Mouse (Mus musculus): ENCODE measurements at regions not wholly inside any gene's neighbourhood (a gene's known extent, or its start where the extent isn't known, plus 50 kb on each side); places are given as distances from the start of the nearest gene placed in this dataset.
A peak's percentile ranks its signal among the peaks of the same experiment; 100 is the strongest.
"Not testable (repeated sequence)": the region's sequence is repeated elsewhere in the genome, so short reads cannot be mapped to it uniquely, and the experiment has no call there.

DNA sequence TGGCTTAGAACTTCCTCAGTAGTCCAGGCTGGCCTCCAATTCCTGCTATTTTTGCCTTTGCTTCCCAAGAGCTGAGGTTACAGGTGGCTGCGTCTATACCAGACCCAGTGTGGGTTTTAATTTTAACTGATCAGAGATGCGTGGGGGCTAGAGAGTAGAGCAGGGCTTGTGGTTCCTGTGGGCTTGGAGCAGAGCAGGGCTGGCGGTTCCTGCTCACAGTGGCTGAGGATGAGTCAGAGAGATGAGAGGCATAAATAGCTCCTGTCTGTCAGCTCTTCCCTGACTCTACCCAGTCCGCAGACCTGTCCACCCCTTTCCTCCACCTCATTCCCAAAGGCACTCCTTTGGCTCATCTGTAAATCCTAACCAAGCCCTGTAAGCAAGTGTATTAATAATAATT, 304.8 kb downstream of the Abcc12 start:
- no peak for DNase-seq (ENCODE audit: low spot score)

DNA sequence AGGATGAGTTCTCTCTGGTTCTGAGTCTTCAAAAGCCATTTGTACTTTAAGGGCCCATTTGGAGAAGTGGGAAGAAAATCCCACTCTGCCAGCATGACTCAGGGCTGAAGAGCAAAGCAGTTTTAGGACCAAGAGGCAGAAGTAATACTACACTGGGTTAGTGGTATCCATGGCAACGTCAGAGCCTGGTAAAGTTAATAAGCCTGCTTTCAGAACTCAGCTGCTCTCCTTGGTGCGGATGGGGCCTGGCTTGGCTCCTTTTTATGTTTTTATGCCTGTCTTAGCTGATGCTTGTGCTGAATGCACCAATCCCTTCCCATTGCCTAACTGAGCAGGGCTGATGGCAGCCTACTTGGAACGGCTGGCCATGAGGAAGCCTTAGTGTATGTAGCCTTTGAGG, 306.7 kb downstream of the Abcc12 start:
- peak; percentile 60 for DNase-seq (ENCODE audit: low spot score)

DNA sequence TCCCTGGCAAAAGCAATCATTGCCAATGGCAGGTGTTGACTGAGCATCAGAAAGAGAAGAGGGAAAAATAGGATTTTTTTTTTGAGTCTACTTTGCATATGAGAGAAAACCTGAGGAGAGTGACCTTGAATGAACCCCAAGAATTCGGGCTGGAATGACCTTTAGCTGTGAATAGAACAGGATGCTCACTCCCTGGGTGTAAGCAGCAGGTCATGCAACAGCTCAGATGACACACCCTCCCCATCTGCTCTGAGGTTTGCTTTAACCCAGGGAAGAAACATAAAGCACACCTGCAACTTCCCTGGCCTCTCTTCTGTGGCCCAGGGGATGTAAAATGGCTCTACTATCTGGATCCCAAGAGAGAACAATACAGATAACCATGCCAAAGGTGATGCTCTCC, 307.9 kb downstream of the Abcc12 start:
- no peak for DNase-seq (ENCODE audit: low spot score)

DNA sequence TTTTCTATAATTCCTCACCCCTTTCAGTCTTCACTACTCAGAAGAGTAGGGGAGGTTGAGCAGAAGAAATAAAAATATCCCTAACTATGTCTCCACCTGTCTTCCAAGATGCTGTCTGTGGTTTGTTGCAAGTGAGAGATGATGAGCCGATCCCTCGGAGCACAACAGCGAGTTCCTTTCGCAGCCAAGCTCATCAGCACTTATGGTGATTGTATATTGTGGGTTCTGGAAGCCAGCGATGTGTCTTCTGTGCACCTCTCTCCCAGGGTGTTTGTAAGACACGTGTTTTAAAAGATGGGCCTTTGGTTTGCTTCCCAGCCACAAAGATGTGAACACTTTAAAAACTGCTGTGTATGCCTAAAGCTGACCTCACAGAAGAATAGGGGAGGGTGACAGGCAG, 309.0 kb downstream of the Abcc12 start:
- DNase-seq (ENCODE audit: low spot score) = no peak

DNA sequence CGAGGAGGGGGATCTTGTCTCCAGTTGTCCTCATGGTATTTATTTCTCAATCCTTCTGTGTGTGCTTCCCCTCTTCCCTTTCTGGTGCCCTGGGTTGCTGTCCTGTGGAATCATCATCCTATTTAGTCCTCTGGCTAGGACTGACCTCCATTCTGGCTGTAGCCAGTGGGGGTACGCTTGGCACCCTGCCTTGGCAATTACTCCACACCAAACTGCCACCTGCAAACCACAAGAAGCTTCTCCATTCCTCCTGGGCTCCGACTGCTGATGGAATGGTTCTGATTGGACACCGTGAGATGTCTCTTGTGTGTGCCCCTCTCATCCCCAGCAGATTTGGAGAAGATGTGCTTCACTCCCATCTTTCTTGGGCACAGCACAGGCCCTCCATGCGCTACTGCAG, 322.5 kb downstream of the Abcc12 start:
- DNase-seq (ENCODE audit: low spot score) = no peak

DNA sequence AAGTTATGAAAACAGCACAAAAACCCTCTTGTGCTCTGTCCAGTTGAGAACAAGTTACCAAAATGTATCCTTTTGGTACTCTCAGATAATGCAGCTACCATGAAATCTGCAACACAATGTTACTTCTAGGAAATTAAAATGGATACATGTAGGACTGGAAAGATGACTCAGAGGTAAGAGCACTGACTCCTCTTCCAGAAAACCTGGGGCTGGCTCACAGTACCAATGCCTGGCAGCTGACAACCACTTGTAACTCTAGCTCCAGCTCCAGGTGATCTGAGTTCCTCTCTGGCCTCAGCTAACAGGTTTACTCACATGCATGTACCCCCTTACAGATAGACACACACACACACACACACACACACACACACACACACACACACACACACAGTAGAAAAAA, 325.1 kb downstream of the Abcc12 start:
- no peak for DNase-seq (ENCODE audit: low spot score)

DNA sequence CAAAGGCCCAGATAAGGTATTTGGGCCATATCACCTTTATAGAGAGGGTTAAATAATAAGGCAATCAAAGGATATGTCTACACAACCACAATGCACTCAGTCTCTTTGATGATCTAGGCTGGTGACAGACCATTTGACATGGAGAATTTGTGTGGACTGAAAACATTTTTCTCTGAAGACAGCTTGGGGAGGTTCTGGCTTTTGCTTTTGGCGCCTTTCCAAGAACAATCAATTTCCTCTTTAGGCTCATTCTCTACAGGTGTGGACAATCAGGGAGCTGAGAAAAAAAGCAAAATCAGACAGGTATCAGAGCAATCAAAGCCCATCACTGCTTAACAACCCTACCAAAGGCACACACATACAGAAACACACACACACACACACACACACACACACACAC, 325.8 kb downstream of the Abcc12 start:
- no peak for DNase-seq (ENCODE audit: low spot score)

DNA sequence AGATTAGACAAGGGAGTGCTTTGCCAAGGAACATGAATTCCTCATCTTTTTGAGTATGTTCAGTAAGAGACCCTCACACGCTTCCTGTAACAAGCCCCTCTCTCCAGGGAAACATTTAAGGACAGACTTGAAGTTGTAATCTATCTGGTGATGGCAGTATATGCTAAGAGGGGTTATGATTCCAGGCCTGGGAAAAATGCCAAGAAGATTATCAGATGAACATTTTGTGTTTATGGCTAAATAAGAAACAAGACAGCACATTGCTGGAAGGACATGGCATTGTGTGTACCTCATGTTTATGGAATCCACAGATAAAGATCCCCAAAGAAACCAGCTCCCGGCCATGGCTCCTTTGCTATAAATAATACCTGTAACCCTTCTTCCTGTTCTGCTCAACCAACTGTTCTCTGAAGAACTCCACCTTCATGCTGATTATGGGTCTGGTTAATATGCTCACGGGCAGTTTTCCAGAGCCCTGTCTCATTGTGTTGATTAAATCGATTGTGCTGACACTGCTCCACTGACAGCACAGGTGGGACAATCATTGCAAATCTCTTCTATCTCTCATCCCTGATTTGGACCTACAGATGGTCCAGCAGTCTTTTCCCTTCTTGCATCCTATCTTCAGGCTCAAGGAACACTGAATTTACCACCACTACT, 327.7 kb downstream of the Abcc12 start:
- no peak for DNase-seq (ENCODE audit: low spot score)

DNA sequence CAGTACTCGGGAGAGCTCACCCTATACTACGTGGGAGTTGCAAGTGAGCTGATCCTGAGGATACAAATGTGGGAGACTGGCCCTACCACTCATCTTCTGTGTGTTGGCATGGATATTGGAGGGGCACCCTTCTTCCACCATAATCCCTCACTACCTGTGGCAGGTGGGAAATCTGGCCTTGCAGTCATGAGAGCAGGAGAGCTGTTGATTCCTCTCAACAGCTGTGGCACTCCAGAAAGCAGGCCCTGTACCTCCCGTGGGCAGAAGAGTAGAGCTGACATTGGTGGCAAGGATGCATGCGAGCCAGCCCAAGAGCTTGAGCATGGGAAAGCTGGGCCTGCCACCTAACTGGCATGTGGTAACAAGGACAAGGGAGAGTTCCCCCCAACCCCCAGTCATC, 345.8 kb downstream of the Abcc12 start:
- no peak for DNase-seq (ENCODE audit: low spot score)

DNA sequence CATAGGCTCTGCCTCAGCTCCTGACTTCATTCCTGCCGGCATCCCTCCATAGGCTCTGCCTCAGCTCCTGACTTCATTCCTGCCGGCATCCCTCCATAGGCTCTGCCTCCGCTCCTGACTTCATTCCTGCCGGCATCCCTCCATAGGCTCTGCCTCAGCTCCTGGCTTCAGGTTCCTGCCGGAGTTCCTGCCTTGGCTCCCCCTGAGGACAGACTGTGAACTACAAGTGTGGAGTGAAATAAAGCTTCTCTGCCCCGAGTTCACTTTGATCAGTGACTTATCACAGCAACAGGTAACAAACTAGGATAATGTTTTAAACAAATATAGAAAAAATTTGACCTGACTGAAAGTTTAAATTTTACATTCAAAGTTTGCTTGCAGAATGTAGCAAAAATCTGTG, 348.5 kb downstream of the Abcc12 start:
- DNase-seq (ENCODE audit: low spot score) = not testable (repeated sequence)

DNA sequence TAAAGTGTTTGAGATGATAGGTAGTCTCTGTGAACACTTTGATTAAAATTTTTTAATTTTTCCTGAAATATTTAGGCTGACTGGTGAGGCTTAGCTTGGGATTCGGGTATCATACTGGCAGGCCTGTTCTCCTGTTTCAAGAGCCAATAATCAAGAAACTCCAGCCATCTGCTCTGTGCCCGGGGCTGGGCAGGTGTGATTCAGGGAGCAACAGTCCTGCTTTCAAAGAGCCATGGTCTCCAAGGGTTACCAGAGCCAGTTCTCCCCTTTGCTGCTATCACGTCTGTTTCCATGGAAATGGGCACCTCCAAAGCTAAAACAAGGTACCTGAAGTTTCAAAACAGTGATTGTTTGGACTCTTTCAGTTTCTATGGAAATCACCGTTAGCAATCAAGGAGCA, 355.6 kb downstream of the Abcc12 start:
- no peak for DNase-seq (ENCODE audit: low spot score)

DNA sequence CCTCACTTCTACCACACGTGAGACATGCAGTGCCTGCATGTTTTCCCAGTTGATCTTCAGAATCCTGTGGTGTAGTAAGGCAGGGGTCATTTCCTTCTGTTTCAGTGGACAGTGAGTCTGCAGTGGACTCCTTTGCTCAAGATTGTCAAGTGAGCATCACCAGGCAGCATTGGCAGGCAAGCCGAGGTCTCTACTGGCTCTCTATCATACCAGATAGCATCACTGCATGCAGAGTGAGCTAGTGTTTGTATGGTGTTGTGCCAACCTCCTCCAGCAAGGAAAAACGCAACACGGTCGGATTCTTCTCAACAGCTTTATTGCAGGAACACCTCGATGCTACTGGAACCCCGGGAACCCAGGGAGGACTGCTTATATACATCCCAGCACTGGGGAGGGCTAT, 357.8 kb downstream of the Abcc12 start:
- DNase-seq (ENCODE audit: low spot score) = no peak

DNA sequence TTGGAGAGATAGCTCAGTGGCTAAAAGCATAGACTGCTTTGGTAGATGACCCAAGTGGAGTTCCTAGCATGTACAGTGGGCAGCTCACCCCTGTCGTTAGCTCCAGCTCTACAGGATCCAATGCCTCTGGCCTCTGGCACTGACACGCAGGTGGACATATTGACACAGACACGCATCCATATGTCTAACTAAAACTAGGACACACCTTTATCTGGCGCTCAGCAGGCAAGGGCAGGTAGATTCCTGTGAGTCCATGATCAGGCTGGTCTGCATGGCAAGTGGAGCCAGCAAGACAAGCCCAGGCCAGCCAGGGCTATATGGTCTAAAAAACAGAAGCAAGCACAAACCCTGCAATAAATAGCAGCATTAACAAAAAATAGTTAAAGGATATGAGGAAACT, 358.3 kb downstream of the Abcc12 start:
- DNase-seq (ENCODE audit: low spot score) = no peak

DNA sequence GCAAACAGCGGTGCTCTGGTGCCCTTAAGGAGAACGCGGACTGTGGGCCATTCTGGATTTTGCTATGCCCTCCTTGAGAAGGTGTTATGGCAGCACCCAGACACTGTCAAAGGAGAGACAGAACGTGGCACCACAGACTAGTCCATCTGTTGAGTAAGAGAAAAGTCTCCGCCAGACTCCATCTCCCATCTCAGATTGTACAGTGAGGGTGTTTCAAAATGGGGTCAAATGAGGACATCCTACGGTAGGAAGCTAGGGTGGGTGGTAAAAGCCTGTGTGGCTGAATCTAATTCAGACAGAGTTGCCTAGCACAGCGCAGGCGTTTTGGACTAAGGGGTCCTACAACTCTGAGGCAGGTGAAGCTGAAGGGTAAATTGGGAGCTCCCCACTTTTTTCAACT, 366.1 kb downstream of the Abcc12 start:
- DNase-seq (ENCODE audit: low spot score) = no peak

DNA sequence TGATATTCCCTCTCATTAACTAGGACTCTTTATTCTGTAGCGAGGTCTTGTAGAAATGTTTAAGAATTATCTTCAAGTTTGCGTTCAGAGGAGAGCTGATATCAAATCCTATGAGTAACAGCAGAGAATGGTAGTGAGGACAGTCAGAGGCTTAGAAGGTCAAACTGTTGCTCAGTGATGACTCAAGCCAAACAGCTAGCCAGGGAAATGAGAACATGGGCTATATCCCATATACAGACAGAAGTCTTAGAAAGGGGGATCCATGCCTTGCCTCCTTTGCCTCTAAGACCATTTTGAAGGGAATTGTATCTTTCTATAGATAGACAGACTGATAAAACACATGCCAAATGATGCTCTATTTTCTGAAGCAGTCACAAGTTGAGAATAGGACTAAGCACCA, 368.0 kb downstream of the Abcc12 start:
- no peak for DNase-seq (ENCODE audit: low spot score)

DNA sequence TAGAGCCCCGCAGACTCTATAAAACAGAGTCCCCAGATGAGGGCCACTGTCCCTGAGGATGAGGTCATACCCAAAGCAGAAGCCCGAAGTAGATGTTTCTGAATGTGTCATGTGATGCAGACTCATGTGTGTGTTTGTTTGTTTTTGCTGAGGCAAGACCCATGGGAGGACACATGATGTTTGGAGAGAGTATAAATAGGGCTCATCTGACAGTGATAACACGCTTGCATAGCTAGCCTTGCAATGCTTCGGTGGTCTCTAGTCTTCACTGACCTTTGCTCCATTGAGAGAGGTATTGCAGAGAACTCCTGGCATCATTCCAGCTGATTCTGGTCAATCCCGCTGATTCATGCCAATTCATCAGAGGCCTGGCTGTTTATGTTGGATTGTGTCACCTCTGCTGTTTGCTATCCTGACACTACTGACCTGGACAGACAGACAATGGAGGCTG, 368.1 kb downstream of the Phkb start:
- no peak for DNase-seq (ENCODE audit: low spot score)

DNA sequence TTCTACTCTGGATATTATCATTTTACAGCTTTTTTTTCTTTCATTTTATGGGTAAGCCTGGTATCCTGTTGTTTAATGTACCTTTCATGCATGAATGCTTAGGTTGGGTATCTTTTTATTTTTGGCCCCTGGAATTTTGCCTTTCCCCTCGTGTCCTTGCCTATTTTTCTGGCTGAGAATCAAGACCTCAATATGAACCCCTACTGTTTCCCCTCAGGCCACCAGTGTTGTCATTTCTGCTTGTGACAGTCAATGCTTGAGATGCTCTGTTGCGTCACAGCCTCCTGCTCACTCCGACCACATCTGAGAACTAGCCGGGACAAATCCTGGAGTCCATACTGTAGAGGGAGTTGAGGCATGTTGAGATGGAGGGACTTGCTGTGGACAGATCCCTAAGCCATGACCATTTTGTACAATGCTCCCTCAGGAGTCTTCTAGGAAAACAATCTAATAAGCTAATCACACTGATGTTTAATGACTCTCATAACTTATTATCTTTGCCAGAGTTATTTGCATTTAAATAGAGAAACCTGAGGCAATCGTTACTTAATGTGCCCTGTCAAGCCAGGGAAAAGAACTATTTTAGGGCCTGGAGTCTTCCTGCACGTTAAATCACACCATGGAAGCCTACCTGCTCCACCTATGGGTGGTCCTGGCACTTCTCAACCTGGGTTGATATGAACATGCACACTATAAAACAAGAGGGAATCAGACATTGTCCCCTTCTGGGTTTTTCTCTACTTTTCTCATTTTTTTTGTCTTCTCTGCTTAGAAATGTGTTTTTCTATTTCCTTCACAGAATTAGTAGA, 363.9 kb downstream of the Phkb start:
- DNase-seq (ENCODE audit: low spot score) = no peak

DNA sequence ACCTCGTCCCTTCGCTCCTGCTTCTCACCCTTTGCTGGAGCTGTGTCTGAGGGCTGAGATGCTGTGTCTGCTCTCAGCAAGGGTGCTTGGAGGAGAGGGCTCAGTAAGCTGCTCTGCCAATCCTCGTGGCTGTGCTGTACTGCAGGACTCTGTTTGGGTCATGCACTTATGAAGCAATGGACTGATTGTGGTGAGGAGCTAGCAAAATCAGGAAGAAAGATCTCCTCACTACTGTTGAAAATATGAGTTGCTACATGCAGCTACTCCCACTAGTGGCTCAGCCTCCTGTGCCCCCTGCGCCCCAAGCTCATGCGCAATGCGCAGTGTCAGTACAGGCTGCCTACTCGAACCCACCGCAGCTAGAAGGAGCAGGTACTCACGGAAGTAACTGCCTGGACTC, 362.3 kb downstream of the Phkb start:
- DNase-seq (ENCODE audit: low spot score) = no peak

DNA sequence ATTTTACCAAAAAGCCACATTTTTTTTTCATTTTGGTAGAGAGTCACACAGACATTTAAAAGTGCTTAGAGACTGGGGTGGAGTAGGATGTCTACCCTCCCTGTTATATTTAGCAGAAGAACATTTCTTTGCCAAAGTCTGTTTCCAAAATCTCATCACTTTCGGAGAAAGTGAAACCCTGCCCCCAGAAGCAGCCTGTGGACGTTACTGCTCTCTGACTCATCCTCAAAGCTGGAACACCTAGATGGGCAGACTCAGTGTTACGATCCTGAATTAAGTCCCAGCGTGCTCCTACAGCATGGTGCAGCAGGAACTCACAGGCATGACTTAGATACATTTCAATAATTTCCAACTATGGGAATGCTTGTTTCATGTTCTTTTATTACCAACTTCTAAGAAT, 361.1 kb downstream of the Phkb start:
- DNase-seq (ENCODE audit: low spot score) = no peak

DNA sequence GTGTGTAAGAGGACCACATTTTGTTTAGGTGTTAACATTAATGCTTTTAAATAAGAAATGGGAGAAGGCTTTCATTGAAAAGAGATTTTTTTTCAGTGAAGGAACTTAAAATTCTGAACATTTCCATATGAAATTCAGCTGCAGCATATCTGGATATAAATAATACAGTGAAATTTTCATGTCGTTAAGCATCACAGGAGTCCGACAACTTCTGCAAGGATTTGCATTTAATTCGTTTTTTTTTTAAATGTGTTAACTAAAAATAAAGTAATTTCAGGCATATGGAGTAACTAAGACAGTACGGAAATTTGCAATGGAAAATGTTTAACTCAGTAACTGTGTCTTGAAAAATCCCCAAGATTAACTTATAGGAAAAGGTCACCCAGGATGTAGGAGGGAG, 351.5 kb downstream of the Phkb start:
- DNase-seq (ENCODE audit: low spot score) = no peak

DNA sequence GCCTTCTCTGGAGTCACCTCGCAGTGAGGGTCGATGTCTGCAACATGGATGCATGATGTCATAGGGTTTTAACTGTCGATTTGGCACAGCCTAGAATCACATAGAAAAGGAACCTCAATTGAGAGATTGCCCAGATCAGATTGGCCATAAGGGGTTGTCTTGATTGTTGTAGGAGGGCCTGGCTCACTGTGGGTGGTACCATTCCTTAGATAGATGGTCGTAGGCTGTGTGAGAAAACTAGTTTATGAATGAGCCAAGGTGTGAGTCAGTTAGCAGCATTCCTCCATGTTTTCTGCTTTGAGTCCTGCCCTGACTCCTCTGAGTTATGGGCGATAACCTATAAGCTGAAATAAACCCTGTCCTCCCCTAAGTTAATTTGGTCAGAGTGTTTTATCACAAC, 343.9 kb downstream of the Phkb start:
- DNase-seq (ENCODE audit: low spot score) = no peak

DNA sequence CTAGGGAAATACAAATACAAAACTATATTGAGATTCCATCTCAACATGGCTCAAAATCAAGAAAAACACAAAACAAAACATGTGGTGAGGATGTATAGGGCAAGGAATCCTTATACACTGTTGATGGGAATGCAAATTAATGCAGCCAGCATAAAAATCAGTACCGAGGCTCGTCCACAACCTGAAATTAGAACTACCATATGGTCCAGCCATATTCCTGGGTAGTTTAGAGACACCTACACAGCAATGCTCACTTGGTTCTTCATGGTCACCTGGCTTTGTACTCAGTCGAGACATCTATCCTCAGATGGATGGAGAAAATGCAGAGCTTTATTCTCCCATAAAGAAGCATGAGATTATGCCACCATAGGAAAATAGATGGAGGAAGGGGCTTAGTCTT, 340.0 kb downstream of the Phkb start:
- no peak for DNase-seq (ENCODE audit: low spot score)

DNA sequence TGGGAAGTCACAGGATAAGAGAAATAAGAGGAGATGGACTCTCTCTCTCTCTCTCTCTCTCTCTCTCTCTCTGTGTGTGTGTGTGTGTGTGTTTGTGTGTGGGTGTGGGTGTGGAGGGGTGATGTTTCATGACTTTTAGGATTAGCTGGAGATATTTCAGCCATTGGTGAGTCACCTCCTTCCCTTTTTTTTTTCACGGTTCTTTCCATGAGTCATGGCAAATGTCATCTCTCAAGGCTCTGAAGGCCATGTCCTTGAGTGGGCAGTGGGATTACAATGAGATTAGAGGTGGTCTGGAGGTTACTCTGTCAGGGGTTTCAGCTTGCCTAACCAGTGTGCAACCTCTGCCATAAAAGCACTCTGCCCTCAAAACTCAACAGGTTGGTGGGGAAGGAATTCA, 329.3 kb downstream of the Phkb start:
- DNase-seq (ENCODE audit: low spot score) = no peak

DNA sequence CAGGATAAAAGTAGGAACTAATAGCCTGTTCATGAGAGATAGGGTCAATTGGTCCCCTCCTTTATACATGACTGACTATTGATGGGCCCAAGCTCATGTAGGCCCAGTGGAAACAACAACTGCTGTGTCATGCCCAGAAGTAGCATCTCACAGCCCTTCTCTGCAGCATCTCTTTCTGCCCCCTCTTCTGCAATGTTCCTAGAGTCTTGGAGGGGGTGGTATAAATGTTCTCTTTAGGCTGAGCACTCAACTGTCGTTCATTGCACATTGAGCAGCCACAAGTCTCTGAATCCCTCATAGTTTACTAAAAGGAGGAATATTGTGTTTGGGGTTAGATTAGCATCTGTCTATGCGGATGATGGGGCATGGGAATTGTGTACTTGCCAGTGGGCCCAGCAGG, 324.1 kb downstream of the Phkb start:
- DNase-seq (ENCODE audit: low spot score) = no peak

Measured in embryo, embryonic 10 days (tissue).